Mouse (Mus musculus) gastrocnemius, postnatal 36 days (tissue): ENCODE measurements around the gene Gsto1. TPM values are rescaled to one million over a fixed set of nuclear protein-coding genes. Genes with fewer than 3 reads are reported as not detected.

Experiments used
- DNase-seq, 2 experiments: peaks; one replicate each; pipeline ENCODE4 v3.0.0; 2022
- intact Hi-C: fragments of 180-260 bp; cut with DNase I; formaldehyde crosslinking; loops from one replicate; pipeline ENCODE4 v1.15.1; 2025
- total RNA-seq, 2 experiments: library from RNA; stranded (reverse); gene quantifications; 2 replicates each; pipeline ENCODE4 v1.2.3; 2021

The Gsto1 gene
- total RNA-seq, 2 experiments from 2014 or later: 40.8 to 59.1 TPM

DNA sequence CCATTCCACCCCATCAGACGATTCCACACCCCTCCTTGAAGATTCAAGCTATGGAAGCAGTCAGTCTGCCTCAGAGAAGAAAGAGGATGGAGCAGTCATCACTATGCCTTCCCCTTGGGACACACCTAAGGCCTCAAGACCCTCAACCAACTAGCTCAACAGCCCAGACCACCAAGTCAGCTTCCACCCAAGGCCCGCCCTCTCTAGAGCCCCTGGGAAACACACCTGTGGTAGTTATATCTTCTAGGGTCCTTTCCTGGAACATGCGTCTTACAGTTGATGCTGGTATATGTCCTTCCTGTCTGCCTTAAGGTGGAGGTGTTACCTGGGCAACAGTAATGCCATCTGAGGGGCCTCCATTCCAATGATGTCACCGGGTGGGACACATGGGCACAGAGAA, 59.4 kb downstream of the Gsto1 start:
- no peak for DNase-seq
- intact Hi-C loops: no loop called here

Other genes with a start within 250 kb of the Gsto1 start
- gene Col17a1, start 162.9 kb upstream of the Gsto1 start, total RNA-seq: under 1 TPM; 0.05 to 0.10 TPM
- gene Sfr1, start 123.3 kb upstream of the Gsto1 start, total RNA-seq: 10 to 100 TPM; 71.2 to 79.0 TPM
- gene Gsto2, start 10.6 kb downstream of the Gsto1 start, total RNA-seq: under 1 TPM; 0.22 to 0.66 TPM
- gene Cfap43, start 64.3 kb downstream of the Gsto1 start, total RNA-seq: not detected
- under 1 TPM; 0.74 to 0.76 TPM for gene Itprip, start 64.3 kb downstream of the Gsto1 start, total RNA-seq
- not detected for gene Cfap58, start 82.7 kb downstream of the Gsto1 start, total RNA-seq